Mouse (Mus musculus) olfactory bulb, adult 2 months (tissue): Measurements from ENCODE around the gene Ncan. TPM values are rescaled to one million over a fixed set of nuclear protein-coding genes. Genes with fewer than 3 reads are reported as not detected.
A peak's percentile ranks its signal among the peaks of the same experiment; 100 is the strongest.

Experiments used
- H3K27ac ChIP-seq: fragments of 200-500 bp; 2 replicates; pipeline ENCODE4 v1.5.1; 2012; ENCODE audit warnings: low read depth, low read length; ENCODE audit not compliant: insufficient read depth
- H3K4me1 ChIP-seq: fragments of 200-500 bp; 2 replicates; pipeline ENCODE4 v1.6.1; 2012; ENCODE audit warnings: low read length; ENCODE audit not compliant: control insufficient read depth, insufficient read depth
- H3K4me3 ChIP-seq: fragments of 200-500 bp; 2 replicates; pipeline ENCODE4 v1.5.1; 2012; ENCODE audit warnings: mild to moderate bottlenecking, low read depth, low read length, moderate library complexity; ENCODE audit not compliant: insufficient read depth
- CTCF ChIP-seq: fragments of 200-500 bp; IDR thresholded peaks from 2 replicates; pipeline ENCODE4 v1.5.1; 2012; ENCODE audit warnings: low read depth, mild to moderate bottlenecking, low read length, moderate library complexity; ENCODE audit not compliant: insufficient read depth
- POLR2A ChIP-seq: fragments of 200-500 bp; IDR thresholded peaks from 2 replicates; pipeline ENCODE4 v1.6.1; 2012; ENCODE audit warnings: mild to moderate bottlenecking, low read depth, low read length, moderate library complexity; ENCODE audit not compliant: insufficient read depth
- WGBS: fragments of 180-500 bp; shearing (Covaris S2); methylation state at CpG from one replicate; pipeline ENCODE4 v1.1.7; 2018; 5-methylcytosine and 5-hydroxymethylcytosine counted together
- polyA plus RNA-seq: library from polyadenylated mRNA; stranded (reverse); fragments of >200 nt; gene quantifications from 2 replicates; pipeline ENCODE4 v1.2.4, GENCODE M21; 2012; ENCODE audit warnings: low replicate concordance; ENCODE audit not compliant: missing spikeins, insufficient read depth, insufficient read length

Ncan gene
- polyA plus RNA-seq, result 84.7 TPM in 1 of 2 replicates, not detected in the other

DNA sequence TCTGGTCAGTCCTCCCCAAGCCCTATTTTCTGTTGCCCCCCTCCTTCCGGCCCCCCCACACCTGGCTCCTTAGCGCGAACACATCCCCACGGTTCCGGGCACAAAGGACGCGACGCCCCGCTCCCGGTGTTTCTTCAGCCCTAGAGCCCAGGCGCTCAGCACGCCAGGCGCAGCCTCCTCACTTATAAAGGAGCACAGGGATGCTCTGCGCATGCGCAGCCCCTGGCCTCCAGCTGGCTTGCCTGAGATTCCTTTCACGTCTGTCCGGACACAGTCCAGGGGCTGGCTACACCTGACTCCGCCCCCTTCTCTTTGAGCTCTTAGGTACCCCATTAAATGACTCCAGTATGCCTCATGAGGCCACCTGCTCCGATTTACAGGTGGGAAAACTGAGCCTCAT, at the start of gene Ncan:
Gene Ncan (minus strand): TSS at position 207 of the 400 bp plus-strand sequence.
- peak within 1 kb of the TSS; percentile 79 for H3K4me3 ChIP-seq
- H3K27ac ChIP-seq, result peak within 1 kb of the TSS; percentile 86
- H3K4me1 ChIP-seq, result peaks cover 26% of the 10 kb centered on the region
- TF ChIP-seq POLR2A, result peak; percentile 96
- TF ChIP-seq CTCF, result no peak
- WGBS, result under 1% methylated on average over 19 of the region's 19 CpGs

DNA sequence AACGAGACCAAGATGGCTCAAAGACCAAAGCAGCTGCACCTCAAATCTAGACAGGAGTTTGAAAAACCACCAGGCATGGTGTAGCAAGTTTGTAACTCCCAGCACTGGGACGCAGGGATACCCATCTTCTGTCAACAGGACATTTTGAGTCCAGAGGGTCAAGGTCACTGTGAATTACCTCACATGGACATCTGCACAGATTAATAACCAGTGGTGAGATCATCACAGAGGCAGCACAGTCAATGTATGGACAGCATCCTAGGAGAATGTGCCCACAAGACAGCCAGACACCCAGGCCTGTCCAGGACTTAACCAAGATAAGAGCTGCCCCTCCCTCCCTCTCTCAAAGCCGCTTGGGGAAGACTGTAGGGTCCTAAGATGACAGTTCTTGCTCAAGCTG, 49.4 kb upstream of the Ncan start:
- no peak overlapping the region for H3K4me3 ChIP-seq
- H3K4me1 ChIP-seq, result peaks cover 22% of the 10 kb centered on the region
- TF ChIP-seq POLR2A, result no peak
- TF ChIP-seq CTCF, result no peak
- H3K27ac ChIP-seq, result no peak overlapping the region
- 92% methylated on average over 3 of the region's 3 CpGs for WGBS

DNA sequence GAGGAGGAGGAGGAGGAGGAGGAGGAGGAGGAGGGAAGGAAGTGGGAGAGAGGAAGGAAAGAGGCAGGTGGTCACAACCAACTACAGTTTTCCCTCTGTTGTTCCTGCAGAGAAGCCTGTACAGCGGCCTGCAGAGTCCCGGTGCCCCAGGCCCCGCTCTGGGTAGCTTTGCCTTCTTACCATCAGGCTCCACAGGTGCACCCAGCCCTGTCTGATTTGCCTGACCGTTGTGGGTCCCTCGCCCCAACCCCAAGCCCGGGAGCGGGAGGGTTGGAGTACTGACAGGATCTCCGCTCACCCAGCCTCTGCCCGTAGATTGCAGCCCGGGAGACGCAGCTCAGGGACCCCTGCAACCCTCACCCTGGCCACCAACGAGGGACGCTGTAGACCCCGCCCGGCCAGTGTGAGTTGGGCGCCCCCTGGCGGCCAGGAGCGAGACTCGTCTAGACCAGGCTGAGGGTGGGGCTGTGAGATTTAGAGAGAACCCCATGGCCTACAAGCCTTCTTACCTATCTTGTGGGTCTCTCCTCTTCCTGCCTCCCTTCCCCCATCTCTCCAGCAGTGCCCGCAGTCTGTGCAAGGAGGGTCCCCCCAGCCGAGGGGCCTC, 45.9 kb upstream of the Ncan start:
- peaks cover 9% of the 10 kb centered on the region for H3K4me1 ChIP-seq
- TF ChIP-seq POLR2A, result no peak
- TF ChIP-seq CTCF, result peak; percentile 87
- WGBS, result 4% methylated on average over 21 of the region's 21 CpGs
- H3K4me3 ChIP-seq, result peak overlapping the region; percentile 15
- no peak overlapping the region for H3K27ac ChIP-seq

DNA sequence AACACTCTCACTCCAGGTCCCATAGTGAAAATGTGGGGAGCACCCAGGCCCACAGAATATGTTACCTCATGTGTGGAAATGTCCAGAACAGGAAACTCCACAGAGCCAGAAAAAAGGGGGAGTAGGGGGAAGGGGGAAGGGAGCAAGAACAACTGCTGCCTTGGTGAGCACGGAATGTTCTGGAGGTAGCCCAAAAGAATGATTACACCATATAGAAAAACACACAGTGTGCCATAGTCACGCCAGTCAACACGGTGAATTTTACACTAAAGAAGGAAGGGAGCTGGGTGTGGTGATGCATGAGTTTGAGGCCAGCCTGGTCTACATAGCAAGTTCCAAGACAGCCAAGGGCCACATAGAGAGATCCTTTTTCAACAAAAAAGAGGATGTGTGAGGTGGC, 42.6 kb upstream of the Ncan start:
- H3K4me3 ChIP-seq, result no peak overlapping the region
- peaks cover 13% of the 10 kb centered on the region for H3K4me1 ChIP-seq
- 88% methylated on average over 3 of the region's 3 CpGs for WGBS
- TF ChIP-seq CTCF (no peak), POLR2A (no peak)
- no peak overlapping the region for H3K27ac ChIP-seq

DNA sequence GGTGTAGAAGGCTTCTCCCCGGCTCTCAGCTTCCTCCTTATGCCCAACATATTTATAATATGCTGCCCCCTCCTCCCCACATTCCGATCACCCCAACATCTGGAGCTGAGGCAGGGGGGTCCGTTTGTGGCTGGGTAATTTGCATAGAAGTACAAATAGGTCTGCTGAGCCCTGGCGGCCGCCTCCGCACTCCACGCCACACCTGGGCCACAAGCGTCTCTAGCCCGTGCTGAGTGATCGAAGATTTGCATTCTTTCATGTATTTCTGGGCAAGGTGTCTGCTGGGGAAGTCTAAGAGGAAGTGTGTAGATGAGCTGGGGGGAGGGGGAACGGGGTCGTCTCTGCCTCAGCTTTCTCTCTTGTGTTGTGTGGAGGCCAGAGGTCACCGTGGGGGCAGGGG, 39.3 kb upstream of the Ncan start:
- no peak overlapping the region for H3K27ac ChIP-seq
- WGBS, result 72% methylated on average over 13 of the region's 13 CpGs
- no peak overlapping the region for H3K4me3 ChIP-seq

DNA sequence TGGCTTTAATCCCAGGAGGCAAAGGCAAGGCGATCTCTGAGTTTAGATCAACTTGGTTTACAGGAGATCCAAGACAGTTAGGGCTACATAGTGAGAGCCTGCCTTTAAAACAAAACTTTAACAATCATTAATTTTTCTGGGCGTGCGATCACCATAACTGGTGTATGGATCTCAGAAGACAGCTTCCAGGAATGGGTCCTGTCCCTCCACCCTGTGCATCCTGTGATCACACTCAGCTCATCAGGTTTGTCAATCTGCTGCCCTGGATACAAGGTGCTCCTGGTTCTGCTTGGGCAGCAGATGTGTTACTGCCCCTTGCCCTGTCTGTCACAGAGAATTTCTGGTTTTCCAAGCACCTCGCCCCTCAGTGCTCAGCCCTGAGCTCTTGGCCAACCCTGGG, 38.5 kb upstream of the Ncan start:
- no peak for TF ChIP-seq POLR2A
- TF ChIP-seq CTCF, result no peak
- WGBS, result 86% methylated on average over 4 of the region's 4 CpGs
- peaks cover 7% of the 10 kb centered on the region for H3K4me1 ChIP-seq
- no peak overlapping the region for H3K4me3 ChIP-seq
- H3K27ac ChIP-seq, result no peak overlapping the region

More for the DNA sequence above, 39.3 kb upstream of the Ncan start:
- H3K4me1 ChIP-seq, result peaks cover 7% of the 10 kb centered on the region
- no peak for TF ChIP-seq CTCF
- no peak for TF ChIP-seq POLR2A

DNA sequence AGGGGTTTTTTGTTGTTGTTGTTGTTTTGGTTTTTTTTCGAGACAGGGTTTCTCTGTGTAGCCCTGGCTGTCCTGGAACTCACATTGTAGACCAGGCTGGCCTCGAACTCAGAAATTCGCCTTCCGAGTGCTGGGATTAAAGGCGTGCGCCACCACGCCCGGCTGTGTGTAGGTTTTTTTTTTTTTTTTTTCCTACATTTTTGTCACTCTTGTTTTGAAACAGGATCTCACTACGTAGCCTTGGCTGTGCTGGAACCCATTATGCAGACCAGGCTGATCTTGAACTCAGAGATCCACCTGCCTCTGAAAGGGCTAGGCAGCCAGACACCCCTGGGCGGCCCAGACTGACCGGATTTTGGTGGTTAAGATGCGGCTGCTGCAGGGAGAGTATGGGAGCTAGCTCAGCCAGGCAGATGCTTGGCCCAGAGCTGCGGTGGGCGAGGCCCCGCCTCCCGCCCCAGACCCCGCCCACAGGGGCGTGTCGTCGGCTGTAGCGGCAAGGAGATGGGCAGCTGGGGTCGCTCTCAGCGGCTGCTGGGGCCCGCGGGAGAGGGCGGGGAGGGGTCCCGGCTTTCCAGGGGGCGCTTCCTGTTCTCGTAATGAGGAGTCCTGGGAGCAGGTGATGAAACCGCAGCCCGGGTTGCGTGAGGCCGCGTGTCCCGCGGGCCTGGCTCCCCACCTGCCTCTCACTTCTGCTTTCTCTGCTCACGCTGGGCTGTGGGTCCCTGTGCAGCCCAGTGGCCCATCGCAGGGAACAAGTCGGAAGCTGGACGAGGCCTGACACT, 37.6 kb upstream of the Ncan start:
- 8% methylated on average over 40 of the region's 40 CpGs for WGBS
- Histone ChIP-seq H3K27ac (no peak overlapping the region), H3K4me3 (peak overlapping the region; percentile 46), H3K4me1 (peaks cover 7% of the 10 kb centered on the region)
- TF ChIP-seq CTCF (no peak), POLR2A (no peak)

DNA sequence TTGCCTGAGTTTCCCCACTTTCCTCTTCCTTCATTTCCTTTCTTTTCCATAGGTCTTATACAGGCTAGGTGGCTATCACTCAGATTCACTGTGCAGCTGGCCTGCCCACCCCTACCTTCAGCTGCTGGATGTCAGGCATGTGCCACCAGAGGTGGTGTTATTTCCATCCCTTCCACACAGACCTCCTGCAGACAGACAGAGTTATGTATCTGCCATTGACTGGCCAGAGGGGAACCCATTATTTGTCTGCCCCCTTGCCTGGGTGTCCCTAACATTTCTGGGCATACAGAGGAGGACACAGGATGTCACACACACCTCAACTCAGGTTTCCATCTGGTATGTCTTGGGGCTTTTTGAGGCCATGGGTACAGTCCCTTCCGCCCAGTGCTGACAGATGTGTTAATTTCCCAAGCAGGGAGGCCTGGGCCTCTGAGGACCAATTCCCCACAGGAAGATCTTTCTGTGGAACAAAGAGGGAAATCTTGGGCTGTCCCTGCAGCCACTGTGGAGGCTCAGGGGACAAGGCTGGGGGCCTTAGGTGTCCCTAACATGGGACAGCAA, 36.6 kb upstream of the Ncan start:
- TF ChIP-seq CTCF (no peak), POLR2A (no peak)
- Histone ChIP-seq H3K4me1 (peaks cover 12% of the 10 kb centered on the region), H3K4me3 (no peak overlapping the region), H3K27ac (no peak overlapping the region)
- 97% methylated on average over 1 of the region's 1 CpGs for WGBS
